Mouse (Mus musculus) 3134 (cell line): ENCODE results near the gene Vwa1.

Experiments used
- DNase-seq: peaks from one replicate; pipeline ENCODE4 v3.0.0-alpha.2; 2011; ENCODE audit warnings: low spot score; ENCODE audit not compliant: insufficient read length; ENCODE audit errors: extremely low read depth

Gene Vwa1

DNA sequence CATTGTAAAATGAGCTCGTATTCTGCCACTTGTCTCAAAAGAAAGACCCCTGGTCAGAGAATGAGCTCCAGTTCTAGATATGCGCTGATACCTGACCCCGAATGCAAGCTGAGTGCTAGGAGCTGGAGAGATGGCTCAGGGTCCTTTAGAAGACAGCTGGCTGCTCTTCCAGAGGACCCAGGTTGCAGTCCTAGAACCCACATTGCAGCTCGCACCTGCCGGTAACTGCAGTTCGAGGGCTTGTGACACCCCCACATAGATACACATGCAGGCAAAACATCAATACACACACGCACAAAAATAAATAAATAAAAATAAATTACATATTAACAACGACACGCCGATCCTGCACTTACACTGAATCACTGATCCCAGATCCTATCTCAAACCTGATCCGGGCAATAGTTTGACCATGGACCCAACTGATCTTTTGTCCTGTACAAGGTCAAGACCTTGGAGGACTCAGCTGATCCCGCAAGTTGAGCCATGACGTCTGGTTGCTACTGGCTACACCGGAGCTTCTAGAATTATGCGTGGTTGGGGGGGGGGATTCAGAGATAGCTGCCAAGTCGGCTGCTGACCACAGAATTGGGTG is 9.1 kb upstream of the Vwa1 start:
- no peak for DNase-seq

DNA sequence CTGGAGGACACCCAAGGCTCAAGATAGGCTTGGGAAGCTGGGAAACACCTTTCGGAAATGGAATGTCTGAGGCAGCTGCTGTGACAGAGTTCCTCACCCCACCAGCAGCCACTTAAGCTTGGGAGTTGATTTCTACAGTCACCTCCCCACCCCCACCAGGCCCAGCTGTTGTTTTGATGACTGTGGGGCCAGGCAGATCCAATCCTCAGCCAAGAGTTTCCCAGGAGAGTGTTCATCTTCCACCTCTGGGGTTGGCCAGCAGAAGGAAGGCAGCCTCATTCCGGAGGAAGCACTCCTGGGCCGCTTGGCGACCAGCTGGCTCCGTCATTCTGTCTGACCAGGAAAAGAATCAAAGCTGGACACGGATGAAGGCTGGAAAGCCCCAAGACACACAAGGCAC is 6.4 kb upstream of the Vwa1 start:
- no peak for DNase-seq

DNA sequence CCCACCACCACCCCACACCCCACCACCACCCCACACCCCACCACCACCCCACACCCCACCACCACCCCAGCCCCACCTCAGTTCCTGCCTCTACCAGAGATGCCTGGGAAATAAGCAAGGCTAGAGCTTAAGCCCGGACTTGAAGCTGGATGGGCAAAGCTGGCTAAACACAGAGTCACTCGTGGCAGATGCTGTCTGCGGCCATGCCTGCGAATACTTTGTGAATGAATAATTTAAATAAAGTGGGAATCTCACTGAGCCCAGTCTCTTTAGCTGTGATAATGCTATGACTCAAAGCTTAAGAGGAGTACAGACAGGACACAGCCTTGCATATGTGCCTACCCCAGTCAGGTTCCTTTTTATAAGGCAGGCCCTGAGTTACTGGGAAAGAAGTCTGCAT is 5.0 kb upstream of the Vwa1 start:
- DNase-seq: no peak

DNA sequence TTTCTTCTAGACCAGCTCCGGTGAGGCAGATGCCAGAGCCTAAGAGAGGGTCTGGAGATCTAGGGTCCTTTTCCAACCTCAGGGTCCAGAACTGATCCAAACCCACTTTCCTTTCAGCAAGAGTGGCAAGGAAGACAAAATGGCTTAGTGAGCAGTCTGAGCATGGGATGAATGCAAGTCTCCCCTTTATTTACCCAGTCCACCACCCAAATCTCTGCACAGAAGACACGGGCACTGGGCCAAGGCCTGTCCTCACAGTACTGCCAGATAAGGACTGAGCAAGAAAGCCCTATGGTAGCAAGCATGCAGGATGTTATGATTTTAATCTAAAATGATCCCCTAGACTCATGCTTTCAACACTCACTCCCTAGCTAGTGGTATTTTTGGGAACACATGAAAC is 3.3 kb upstream of the Vwa1 start:
- no peak for DNase-seq

DNA sequence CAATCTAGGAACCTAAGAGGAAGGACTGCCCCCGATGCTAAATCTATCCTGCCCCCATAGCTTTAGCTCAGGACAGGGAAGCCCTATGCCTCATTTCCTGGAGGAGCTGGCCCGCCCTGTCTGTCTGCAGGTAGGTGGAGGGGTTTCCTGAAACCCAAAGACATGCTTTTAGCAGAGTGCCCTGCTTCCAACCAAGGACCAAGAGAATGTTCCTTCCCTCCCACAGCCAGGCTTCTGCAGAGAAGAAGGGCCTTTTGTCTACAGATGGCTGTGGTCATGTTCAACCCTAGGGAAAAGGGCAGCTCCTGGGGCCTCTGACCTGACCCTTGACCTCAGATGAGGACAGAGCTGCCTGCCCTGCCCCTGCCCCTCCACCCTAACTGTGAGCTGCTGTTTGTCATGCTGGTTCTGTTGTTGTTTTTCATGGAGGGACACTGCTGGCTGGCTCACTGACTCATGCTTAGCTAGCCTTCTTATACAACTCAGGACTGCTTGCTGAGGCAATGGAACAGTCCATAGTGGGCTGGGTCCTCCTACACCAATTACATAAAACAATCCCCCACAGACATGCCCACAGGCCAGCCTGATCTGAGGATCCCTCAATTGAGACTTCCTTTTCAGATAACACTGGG is 2.3 kb upstream of the Vwa1 start:
- DNase-seq: no peak

DNA sequence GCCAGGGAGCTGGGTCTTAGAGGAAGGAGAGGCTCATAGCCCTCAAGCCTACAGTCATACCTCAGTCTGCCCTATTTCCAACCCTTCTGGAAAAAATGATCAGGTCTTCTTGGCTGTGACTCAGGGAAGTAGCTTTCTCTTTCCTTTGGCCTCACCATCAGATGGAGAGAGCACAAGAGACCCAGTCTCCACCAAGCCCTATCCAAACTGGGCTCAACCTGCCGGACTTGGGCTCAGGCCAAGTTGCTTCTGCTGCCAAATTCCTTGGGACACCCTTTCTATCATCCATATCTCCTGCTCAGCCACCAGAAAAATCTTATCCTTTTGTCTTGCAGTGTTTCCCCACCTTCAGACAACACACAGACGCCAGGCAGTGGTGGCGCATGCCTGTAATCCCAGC is 1.4 kb upstream of the Vwa1 start:
- no peak for DNase-seq

DNA sequence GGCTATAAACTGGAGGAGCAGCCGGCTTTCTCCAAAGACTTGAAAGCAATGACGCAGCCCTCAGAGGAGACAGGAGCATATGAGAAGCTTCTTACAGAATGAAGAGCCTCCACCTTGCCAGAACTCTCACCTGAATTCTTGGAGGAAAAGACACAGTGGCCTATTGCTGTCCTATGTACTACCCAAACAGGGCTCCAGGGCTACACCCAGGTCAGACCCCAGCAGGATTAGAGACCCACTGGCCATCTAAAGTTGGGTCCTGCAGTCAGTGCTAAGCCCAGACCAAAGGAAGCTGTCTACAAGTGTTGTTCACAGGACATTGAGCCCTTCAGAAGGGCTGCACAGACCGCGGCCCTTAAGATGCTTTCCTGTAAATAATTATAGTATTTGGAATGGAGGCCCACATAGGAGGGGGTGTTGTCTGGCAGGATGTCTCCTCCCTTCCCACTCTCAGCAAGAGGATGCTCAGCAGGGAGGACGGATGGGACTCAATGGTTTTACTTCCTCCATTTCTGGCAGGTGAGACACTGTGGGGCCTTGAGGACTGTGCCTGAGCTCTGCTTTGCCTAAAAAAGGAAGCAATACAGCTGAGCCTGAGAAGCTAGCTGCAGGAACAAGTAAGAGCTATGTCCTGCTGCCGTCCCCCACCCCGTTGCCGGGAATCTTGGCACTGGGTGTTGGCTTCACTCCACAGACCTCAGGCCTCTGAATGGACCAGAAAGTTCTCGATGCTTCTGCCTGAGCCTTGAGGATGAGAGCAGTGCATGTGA is 658 bp upstream of the Vwa1 start:
- peak; percentile 46 for DNase-seq

DNA sequence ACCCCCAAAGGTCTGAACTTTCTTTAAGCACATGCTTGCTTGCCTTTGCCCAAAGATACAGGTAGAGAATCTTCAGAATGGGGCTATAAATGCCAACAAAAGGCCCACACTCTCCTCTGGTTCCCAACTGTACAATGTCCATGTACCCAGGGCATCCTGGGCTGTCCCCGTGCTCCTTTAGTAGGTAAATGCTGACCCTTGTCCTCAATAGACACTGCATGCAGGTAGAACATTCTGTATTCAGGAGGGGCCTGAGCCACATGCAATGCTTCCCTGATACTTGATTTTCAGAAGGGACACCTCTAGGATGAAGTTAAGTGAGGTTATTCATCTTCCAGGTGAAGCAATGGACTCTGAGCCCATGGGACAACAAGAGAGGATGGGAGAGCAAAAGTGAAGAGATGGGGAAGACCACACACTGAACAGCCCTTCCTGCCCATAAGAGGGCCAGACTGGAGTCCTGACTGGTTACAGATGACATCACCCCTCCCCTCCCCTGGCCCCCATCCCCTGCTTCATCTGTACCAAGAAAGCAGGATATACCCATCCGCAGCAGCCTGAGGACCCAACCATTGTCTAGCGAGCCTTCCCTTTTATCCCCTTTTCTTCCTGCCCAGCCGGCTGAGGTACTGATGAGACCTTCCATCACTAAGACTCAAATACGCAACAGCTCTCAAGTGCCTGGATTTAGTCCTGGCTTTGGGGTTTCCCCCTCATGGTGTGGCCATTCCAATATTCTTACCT is 991 bp downstream of the Vwa1 start:
- DNase-seq: no peak

DNA sequence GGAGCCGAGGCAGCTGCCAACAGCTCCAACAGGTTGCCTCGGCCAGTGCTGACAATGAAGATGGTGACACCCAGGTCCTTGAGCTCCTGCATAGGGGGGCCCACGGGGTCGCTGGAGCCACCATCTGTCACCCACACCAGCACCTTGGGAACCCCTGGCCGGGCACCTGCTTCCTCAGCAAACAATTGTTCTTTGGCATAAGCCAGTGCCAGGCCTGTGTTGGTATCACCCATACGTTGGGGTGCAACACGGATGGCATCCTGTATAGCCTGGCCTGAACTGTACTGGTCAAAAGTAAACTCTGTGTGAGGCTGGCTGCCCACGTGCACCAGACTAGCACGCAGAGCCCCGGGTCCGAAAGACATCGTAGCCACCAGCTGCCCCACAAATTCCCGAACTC is 1.7 kb downstream of the Vwa1 start:
- no peak for DNase-seq

DNA sequence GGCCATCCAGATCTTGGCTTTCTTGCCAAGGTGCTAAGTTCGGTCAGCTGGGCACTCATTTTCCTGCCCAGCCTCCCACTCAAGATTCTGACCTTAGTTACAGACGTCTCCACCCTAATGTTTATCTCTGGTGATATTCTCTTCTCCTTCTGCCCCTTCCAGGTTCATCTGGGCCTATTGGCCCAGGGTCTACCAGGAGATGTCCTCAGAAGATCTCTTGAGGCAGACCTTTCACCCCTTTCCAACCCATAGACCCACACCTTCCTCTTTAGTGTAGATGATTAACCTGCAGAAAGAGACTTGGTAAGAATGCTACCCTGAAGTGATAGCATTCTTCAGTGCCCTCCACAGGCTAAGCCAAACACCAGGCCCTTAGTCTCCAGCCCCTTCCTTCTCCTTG is 2.8 kb downstream of the Vwa1 start:
- no peak for DNase-seq

DNA sequence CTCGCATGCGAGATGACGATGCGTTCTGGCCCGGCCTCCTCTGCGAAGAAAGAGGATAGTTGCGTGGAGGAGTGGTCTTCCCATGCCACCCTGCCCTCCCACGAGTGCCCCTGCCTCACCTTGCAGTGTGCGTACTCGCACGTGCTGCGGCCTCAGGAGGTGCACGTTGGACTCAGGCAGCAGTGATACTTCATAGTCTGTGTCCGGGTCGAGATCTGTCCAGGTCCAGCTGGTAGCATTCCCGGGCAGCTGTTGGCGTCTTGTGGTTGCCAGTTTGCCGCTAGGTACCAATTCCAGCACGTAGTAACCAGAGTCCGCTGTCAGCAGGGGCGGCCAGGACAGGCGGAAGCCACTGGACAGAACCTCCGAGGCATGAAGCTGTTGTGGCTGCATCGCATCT is 3.9 kb downstream of the Vwa1 start:
- DNase-seq: no peak

DNA sequence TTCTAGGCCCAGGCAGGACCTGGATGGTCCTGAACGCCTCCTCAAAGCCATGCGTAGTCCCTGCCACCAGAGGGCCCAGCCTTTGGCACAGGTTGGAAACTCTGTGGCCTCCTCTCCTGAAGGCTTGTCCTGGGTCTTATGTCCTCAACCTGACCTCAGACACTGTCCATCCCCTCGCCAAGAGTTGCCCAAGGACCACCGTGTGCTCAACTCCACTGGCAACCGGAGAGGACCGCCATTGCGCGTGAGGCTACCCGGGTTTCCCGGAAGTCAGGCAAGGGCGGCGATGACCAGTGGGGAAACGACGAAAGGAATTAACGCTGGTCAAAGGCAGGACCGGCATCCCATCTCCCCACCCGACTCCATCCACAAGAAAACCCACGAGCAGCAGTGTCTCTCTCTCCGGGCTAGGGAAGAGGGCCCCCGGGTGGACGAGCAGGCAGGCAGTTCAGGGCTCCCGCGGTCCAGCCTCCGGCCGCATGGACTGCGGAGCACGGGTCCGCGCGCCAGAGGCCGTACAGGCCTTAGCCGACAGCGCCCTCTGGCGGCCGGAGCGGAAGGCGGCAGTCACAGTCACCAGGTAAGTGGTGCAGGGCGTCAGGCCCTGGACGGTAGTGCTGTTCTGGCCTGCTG is 4.5 kb downstream of the Vwa1 start:
- peak; percentile 84 for DNase-seq

DNA sequence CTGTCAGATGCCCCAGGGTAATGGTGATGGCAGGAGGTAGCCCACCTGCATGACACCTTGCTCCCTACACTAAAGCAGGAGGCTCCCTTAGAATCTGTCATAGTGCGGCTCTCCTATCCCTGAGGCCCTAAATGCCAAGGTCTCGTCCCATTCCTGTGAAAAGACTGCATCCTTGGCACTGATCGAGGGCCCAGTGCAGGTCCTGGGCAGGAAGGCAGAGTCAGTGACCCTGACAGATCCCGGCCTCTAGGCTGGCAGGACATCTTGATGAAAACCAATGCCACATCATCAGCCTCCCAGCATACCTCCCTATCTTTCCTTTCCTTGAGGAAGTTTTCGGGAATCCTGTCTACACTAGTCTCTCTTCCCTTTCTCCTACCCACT is 5.0 kb downstream of the Vwa1 start:
- no peak for DNase-seq

DNA sequence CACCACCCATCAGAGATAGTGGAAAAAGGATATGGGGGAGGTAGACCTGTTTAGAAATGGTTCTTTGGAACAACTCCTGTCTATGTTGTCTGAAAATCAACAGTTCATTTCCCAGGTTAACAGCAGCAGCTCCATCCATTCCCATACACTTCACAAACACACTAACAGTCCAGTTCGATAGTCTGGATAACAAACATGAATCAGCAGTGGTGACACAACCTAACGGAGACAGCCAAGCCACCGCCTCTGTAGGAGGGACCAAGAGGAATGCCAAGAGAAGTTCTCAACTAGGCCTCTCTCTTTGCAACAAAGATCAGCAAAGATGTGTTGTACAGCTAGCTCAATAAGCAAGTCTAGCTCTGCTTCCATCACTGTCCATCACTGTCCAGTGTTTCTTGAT is 12.1 kb downstream of the Vwa1 start:
- DNase-seq: no peak

DNA sequence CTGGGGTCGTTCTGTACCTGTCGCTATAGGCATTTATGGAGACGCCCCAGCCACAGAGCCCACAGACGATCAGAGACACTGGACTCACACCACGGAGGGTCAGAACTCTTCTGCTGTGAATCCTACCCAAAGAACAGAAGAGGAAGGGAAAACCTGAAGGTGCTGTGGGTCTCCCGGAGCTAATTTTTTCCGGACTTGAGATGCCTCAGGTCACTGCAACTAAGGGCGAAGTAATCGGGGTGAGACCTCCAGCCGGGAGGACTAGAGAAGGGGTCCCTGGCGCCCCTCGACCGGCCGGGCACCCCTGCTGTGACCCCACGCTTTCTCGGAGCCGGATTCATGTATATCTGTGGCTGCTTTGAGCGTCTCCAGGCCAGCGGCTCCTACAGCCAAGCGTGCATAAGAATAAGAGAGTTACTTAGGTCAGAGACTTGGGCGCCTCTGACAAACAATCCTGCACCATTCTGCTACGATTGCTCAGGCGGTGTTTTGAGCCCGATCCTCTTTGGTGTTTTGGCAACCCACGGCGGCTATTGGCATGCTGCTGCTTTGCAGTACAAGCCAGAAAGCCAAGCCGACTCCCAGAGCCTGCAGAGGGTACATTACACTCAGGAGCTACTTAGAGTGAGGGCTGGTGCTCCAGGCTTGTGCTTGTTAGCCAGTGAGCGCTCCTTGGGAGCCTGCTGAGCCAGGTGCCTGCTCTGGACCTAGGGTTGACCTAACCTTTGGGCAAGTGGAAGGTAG is 13.0 kb downstream of the Vwa1 start:
- peak; percentile 52 for DNase-seq

DNA sequence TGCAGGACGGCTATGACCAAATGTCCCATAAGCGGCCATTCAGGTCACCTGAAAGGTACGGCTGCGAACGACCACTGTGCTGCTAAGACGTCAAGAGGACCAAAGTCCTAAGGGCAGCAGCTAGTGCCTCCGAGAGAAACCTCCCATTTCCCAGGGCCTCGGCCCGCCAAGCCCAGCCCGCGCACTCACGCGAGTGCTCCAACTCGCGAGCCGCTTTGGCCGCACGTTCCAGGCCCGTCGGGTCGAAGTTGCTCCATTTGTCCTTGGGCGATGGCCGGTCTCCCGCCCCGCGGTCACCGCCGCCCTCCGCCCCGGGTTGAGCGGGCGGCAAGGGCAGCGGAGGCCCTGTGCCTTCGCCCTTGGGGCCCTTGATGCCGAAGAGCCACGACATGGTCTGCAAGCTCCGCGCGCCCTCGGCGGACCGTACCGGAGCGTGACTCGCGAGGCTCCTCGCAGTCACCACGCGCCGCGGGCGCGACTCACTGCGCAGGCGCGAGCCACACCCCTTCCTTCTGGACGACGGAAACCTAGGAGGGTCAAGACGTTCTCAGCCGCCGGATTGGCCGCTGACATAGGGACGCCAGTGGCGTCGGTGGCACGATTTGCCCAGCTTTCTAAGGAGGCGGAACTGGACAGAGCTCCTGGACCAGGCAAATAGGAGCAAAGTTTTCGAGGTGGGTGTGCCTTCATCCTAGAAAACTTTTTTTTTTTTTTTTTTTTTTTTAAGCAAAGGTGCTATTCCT is 13.7 kb downstream of the Vwa1 start, which contains the start of gene Atad3a:
Gene Atad3a (minus strand): TSS at position 481 of the 743 bp plus-strand sequence.
- DNase-seq: peak; percentile 97

DNA sequence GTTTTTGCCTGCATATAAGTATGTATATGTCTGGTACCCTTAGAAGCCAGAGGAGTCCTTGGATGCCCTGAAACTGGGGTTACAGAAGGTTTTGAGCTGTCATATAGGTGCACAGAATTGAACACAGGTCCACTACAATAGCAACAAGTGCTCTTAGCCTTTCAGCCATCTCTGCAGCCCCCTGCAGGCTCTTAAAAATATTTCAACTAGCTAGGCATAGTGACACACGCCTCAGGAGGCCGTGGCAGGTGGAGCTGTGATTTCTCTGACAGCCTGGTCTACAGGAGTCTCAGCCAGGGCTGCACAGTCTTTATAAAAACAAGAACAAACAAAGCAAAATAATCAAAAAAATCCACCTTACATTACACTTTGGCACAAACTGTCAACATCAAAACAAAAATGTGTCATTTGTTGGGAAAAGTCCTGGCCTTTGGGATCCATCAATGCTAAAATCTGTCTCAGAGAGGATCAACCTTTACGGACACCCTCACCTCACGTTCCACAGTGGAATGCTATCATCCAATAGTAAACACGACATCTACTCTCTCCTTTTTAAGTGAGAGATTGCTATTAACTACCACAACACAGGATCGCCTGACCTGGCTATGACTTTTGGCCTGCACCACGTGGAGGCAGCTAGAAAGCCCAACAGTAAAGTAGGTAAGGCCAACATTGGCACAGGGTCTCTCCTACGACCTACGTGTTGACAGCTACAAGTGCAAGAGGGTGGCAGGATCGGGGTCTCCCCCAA is 14.5 kb downstream of the Vwa1 start:
- no peak for DNase-seq

DNA sequence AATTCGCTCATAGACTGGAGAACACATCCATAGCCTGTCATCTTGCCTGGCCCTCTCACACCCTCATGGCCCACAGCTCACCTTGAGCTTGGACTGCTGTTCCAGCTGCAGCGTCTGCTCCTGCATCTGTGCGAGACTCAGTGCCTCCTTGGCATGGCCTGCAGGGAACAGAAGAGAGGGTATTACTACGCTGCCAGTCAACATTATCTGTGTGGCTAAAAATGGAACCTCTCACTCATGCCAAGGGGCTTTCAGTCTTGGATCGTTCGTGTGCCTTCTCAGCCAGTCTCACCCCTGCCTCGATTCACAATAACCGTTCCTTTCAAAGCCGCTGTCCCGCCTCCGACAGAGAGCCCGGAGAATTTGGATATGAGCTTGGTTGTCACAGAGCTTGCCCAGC is 17.5 kb downstream of the Vwa1 start:
- DNase-seq: no peak
